Mouse (Mus musculus): Measurements from ENCODE around the gene Fnbp1. TPM values are rescaled to one million over a fixed set of nuclear protein-coding genes. Genes with fewer than 3 reads are reported as not detected.
A peak's percentile ranks its signal among the peaks of the same experiment; 100 is the strongest.

Fnbp1 gene
- polyA plus RNA-seq, 1 experiment, result 28.8 TPM

DNA sequence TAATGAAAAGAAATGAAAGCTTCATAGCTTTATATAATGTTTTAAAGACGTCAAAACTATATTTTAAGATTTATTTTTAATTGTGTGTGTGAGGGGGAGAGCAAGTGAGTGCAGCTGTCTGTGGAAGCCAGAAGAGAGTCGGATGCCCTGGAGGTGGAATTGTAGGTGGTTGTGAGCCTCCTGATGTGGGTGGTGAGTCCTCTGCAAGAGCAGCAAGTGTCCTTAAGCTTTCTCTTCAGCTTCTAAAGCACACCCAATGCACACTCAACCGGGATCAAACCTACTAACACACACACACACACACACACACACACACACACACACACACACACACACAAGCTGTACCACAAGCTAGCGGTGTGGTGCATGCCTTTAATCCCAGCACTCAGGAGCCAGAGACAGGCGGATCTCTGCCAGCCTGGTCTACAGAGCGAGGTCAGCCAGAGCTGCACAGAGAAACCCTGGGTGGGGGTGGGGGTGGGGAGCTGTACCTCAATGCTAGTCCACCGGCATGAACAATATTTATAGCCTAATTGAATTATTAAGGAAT, 74.0 kb downstream of the Fnbp1 start:
- DNase-seq (ENCODE audit: low read depth), result no peak

DNA sequence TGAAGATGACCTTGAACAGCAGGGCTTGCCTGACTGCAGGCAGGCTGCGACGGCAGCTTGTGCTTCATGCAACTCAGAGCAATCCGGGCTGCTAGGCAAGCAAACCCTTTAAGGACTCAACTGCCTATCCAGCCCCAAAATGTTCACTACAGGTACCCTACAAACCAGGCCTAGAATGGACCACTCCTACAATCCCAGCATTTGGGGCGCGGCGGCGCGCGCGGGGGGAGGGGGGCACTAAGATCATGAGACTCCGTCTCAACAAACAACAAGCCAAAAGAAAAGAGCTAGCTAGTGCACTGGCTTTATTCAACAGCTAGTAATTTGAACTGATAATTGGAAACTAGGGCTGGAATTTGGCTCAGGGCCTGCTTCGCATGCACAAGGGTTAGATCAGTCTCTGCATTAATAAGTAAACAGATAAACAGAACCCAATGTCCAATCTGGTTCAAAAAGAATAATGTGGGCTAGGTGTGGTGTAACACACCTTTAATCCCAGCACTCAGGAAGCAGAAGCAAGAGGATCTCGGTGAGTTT, 74.7 kb downstream of the Fnbp1 start:
- DNase-seq (ENCODE audit: low read depth), result no peak

DNA sequence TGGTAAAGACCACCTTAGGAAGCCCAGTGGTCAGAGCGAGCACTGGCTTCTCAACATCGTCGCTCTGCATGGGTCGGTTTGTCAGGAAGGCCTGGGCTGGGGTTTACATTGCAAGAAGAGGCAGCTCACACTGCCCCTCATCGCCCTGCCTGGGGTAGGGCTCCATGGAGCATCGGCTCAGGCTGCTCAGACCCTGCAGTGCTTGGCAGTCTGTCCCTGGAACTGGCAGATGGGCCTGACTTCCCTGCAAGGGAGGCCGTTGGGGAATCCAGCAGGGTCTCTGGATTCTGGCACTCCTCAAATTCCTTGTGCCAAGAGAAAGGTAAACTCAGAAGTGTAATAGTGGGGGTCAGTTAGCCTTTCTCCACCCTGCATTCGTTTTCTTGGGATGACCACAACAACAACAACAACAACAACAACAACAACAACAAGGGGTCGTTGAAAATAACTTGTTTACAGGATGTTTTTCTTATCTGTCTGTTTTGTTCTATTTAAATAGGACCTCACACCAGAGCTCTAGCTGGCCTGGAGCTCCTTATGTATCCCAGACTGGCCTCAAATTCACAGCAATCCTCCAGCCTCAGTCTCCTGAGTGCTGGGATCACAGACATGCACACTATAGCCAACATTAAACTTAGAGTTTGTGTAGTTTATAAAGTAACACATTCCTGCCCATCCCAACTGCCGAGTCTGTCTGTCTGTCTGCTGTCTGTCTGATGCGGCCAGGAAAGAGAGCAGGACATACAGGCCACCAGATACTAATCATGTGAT, 75.6 kb downstream of the Fnbp1 start:
- DNase-seq (ENCODE audit: low read depth), result no peak

- no peak for DNase-seq (ENCODE audit: low read depth)
These were observed 79.8 kb downstream of the Fnbp1 start for GRCm38 (mm10) chr2:31061868-31062628.

DNA sequence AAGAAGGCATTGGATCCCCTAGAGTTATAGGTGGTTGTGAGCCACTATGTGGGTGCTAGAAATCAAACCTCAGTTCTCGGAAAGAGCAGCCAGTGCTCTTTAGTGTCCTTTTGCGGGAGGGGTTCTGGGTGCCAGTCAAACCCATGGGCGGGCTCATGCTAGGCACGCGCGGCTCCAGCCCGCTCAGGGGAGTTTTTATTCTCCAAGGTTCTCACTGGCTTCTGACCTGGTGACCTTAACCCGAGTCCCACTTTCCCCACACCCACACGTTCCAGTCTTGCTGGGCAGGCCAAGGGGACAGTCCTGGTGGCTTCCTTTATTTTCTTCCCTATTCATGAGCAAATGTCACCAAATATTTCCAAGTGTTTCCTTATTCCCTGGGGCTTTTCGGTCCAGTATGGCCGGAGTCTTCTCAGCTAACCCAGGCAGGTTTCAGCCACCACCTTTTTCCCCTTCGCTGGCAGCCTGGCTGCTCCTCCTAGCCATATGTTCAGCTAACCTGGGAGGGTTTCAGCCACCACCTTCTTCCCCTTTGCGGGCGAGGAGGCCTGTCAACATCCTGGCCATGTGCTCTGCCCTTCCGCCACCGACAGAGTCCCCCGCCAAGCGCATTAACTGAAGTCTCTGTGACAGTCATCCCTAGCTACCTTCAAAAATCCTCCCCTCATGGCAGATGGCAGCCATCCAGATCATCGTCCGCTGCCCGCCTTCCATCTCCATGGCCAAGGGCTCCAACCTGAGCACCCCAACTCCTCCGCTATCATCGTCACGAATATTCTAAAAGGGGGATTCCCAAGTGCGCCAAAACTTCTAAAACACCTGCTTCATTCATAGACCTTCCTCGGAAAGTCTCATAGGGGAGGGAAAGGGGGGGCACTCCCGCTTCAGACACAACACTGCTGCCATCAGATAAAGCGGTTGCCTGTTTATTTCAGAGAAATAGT, 80.7 kb downstream of the Fnbp1 start:
- DNase-seq (ENCODE audit: low read depth), result no peak

GRCm38 (mm10) chr2:31060271-31060670, 81.5 kb downstream of the Fnbp1 start:
- no peak for DNase-seq (ENCODE audit: low read depth)

DNA sequence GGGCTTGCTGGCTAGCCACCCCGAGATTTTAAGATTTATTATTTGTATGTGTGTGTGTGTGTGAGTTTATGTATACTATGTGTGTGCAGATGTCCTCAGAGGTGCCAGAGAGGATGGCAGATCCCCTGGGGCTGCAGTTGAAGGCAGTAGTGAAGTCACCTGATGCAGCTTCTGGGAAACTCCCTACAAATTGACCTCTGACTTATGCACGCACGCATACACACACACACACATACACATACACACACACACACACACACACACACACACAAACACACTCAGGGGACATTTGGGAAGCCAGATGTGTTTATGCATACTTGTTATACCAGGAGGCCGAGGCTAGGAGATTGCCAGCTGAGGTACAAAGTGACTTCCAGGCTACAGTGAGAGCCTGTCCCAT, 83.4 kb downstream of the Fnbp1 start:
- no peak for DNase-seq (ENCODE audit: low read depth)

DNA sequence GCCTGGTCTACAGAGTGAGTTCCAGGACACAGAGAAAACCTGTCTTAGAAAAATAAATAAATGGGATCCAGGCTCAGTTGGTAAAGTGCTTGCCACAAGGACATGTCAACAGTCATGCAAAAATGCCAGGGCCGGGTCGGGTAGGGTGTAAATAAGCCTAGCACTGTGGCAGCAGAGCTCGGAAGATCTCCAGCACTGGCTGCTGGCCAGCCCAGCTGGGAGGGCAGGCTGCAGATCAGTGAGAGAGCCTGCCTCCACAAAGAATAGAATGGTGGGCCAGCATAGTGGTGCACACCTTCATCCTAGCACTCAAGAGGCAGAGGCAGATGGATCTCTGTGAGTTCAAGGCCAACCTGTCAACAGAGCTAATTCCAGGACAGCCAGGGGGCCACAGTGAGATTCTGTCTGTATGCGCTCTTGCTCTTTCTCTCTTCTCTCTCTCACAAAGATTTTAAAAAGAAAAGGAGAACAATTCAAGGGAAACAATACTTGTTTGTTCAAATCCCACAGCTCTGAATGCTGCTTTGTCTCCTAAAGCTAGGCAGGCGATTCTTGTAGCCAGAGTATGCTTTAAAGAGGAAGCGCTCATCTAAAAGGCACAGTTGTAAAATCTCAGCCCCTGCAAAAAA, 84.1 kb downstream of the Fnbp1 start:
- DNase-seq (ENCODE audit: low read depth), result no peak

DNA sequence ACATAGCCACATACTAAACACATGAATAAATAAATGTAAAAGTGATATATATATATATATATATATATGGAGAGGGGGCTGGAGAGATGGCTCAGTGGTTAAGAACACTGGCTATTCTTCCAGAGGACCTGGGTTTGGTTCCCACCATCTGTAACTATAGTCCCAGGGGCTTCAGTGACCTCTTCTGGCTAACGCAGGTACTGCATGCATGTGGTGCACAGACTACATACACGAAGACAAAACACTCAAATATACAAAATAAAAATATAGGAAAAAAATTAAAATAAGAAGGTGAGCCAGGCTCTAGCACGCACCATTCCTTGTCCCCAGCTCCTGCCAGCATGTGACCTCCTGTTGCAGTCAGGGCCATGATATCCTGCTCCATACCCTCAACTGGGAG, 85.7 kb downstream of the Fnbp1 start:
- no peak for DNase-seq (ENCODE audit: low read depth)

DNA sequence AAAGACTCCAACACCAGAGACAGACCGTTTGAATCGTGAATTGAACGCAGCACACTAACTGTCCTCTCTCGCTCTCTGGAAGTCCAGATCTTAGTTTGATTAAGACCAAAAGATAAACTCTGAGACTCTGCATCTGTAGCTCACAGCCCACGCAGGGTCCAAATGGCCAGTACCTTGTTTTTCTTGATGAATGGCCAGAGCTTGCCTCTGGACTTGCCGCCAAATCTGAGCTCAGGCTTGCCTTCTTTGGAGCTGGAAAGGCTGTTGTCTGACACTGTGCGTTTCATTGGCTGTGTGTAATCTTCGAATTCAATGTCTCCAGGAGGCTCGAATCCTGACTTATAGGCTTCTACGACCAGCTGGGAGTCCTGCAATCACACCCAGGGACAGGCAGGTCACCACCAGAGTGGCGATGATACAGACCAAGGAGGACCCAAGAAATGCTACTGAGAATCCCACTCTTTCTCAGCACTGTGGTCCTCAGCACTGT, 87.9 kb downstream of the Fnbp1 start:
- DNase-seq (ENCODE audit: low read depth), result no peak

DNA sequence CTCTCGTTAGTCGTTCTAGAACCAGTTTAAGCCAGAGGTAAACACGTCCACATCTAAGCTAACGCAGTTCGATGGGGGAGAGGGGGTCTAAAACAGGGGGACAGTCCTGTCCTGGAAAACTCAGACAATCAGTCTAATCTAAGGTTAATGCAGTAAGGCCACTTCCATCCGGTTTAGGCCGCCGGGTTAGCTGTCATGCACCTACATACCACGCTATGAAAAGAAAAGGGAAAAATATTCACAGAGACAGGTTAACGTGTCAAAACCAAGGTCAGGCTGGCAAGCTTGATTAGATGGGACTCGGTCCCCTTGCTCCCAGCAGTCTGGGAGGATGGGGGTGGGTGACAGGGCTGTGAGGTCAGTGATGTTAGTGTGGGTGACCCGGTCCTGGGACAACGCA, 88.4 kb downstream of the Fnbp1 start:
- no peak for DNase-seq (ENCODE audit: low read depth)

DNA sequence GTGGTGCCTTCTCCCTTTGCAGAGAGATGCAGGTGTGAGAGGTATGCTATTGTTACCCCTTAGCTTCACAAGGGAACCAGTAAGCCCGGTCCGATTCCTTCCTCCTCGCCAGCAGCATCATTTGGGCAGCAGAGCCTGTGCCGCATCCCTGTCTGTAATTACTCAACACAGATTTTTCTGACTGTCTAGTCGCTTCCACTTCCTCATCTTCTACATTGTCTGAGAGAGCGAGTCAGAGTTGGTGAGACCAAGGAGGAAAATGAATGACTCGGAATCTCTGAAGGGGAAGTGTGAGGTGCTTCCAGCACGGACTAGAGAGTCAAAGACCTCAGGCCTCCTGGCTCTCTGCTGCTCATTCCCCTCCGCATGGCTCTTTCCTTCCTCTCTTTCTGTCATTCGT, 89.4 kb downstream of the Fnbp1 start:
- DNase-seq (ENCODE audit: low read depth), result no peak

- no peak for DNase-seq (ENCODE audit: low read depth)
These were observed 93.8 kb downstream of the Fnbp1 start for GRCm38 (mm10) chr2:31048037-31048436.

GRCm38 (mm10) chr2:31043856-31044255, 98.0 kb downstream of the Fnbp1 start:
- no peak for DNase-seq (ENCODE audit: low read depth)

GRCm38 (mm10) chr2:31042881-31043280, 98.9 kb downstream of the Fnbp1 start:
- DNase-seq (ENCODE audit: low read depth), result no peak

DNA sequence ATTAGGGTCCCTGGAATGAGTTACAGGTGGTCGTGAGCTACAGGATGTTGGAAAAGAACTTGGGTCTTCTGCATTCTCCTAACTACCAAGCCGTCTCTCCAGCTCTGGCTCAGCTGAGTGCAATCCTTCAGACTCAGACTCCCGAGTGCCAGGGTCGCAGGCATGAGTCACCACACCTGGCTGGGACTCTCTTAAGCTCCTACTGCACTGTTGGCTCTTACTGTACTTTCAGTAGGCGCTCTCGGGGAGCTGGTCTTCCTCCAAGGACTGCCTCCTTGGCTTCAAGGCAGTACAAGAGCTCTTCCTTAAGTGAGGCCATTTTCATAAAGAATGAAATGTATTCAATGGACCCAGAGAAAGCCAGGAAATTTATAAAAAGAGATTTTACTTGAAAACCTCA, 100.4 kb downstream of the Fnbp1 start:
- DNase-seq (ENCODE audit: low read depth), result peak; percentile 63

DNA sequence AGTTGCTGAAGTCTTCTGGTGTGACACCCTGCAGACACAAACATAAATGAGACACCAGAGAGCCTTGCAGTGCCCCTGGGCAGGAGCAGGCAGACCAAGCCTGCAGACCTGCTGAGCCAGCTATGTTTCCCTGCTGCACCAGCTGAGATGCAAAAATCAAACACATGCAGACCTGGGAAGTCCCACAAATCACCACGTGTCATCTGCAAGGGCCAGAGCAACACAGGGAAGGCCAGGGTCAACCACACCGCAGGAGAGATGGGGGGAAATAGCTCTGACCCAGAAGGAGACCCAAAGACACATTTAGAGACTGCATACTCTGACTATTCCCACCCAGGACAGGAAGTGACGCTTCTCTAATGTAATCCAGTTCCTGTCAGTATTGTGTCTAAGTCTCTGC, 101.3 kb downstream of the Fnbp1 start:
- DNase-seq (ENCODE audit: low read depth), result no peak

GRCm38 (mm10) chr2:31040043-31040442, 101.8 kb downstream of the Fnbp1 start:
- DNase-seq (ENCODE audit: low read depth), result no peak

- no peak for DNase-seq (ENCODE audit: low read depth)
These were observed 105.0 kb downstream of the Fnbp1 start for GRCm38 (mm10) chr2:31036811-31037210.

GRCm38 (mm10) chr2:31031972-31032371, 109.8 kb downstream of the Fnbp1 start:
- DNase-seq (ENCODE audit: low read depth), result no peak

- no peak for DNase-seq (ENCODE audit: low read depth)
These were observed 115.2 kb downstream of the Fnbp1 start for GRCm38 (mm10) chr2:31026642-31027041.

Data from gonadal fat pad, adult 2 months (tissue).